Mouse (Mus musculus) olfactory bulb, adult 2 months (tissue): ENCODE data around the gene Fry.

Source experiments
- CTCF ChIP-seq: fragments of 200-500 bp; IDR thresholded peaks from 2 replicates; pipeline ENCODE4 v1.5.1; 2012; ENCODE audit warnings: low read depth, mild to moderate bottlenecking, low read length, moderate library complexity; ENCODE audit not compliant: insufficient read depth
- POLR2A ChIP-seq: fragments of 200-500 bp; IDR thresholded peaks from 2 replicates; pipeline ENCODE4 v1.6.1; 2012; ENCODE audit warnings: mild to moderate bottlenecking, low read depth, low read length, moderate library complexity; ENCODE audit not compliant: insufficient read depth

DNA sequence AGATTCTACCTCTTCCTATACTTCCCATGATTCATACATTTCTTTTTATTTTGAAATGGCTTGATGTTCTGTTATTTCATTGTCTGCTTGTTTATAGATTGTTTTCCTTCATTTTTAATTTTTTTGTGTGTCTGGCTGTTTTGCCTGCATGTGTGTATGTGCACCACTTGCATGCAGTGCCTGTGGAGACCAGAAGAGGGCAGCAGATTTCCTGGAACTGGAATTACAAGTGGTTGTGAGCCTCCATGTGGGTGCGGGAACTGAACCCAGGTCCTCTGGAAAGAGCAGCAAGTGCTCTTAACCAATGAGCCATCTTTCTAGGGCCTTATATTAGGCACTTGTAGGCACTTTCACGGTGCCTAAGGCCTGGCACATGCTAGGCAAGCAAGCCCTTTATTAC lies 314.5 kb downstream of the Fry start:
- TF ChIP-seq CTCF: no peak
- TF ChIP-seq POLR2A: no peak
